Mouse (Mus musculus) small intestine, adult 2 months (tissue): Measurements from ENCODE around the gene Spindoc. TPM values are rescaled to one million over a fixed set of nuclear protein-coding genes. Genes with fewer than 3 reads are reported as not detected.
"Not testable (repeated sequence)": the region's sequence is repeated elsewhere in the genome, so short reads cannot be mapped to it uniquely, and the experiment has no call there.

ENCODE experiments used
- H3K27ac ChIP-seq: fragments of 200-500 bp; 2 replicates; pipeline ENCODE4 v1.5.1; 2012; ENCODE audit warnings: low read depth, low read length, control low read depth, inconsistent platforms; ENCODE audit not compliant: insufficient read depth
- H3K27me3 ChIP-seq: fragments of 200-500 bp; 2 replicates; pipeline ENCODE4 v1.6.1; 2012; ENCODE audit warnings: mild to moderate bottlenecking, moderate library complexity, low read length, inconsistent platforms; ENCODE audit not compliant: control insufficient read depth, insufficient read depth
- H3K36me3 ChIP-seq: fragments of 200-500 bp; 2 replicates; pipeline ENCODE4 v1.6.1; 2012; ENCODE audit warnings: mild to moderate bottlenecking, low read length, control low read depth, inconsistent platforms; ENCODE audit not compliant: control insufficient read depth, insufficient read depth
- H3K4me1 ChIP-seq: fragments of 200-500 bp; 2 replicates; pipeline ENCODE4 v1.6.1; 2012; ENCODE audit warnings: low read length, inconsistent platforms, mixed read lengths; ENCODE audit not compliant: control insufficient read depth, insufficient read depth, insufficient read length
- H3K4me3 ChIP-seq: fragments of 200-500 bp; 2 replicates; pipeline ENCODE4 v1.5.1; 2012; ENCODE audit warnings: low read depth, mild to moderate bottlenecking, control low read depth, inconsistent platforms, low read length, moderate library complexity
- CTCF ChIP-seq: fragments of 200-500 bp; IDR thresholded peaks from 2 replicates; pipeline ENCODE4 v1.5.1; 2012; ENCODE audit warnings: low read depth, mild to moderate bottlenecking, control low read depth, inconsistent platforms, low read length, moderate library complexity, mixed read lengths; ENCODE audit not compliant: insufficient replicate concordance, insufficient read length; ENCODE audit errors: extremely low read depth
- POLR2A ChIP-seq: fragments of 200-500 bp; IDR thresholded peaks from 2 replicates; pipeline ENCODE4 v1.6.1; 2012; ENCODE audit warnings: low read depth, mild to moderate bottlenecking, control low read depth, inconsistent platforms, low read length, moderate library complexity
- WGBS: fragments of 180-500 bp; shearing (Covaris S2); methylation state at CpG from one replicate; pipeline ENCODE4 v1.1.7; 2018; 5-methylcytosine and 5-hydroxymethylcytosine counted together
- polyA plus RNA-seq: library from polyadenylated mRNA; depleted of rRNA; stranded (reverse); fragments of >200 nt; gene quantifications from 2 replicates; pipeline ENCODE4 v1.2.3, GENCODE M21; 2012

Gene Spindoc
- polyA plus RNA-seq, 1 experiment, result 15.1 TPM

GRCm38 (mm10) chr19:7416834-7417735 is 34.3 kb upstream of the Spindoc start, which contains the start of gene 2700081O15Rik:
Gene 2700081O15Rik, plus strand, starts transcription at chr19:7417625.
- Histone ChIP-seq H3K36me3 (peaks cover 3% of the 10 kb centered on the region; the same call in 1 of the 2 replicates), H3K27me3 (peaks cover 12% of the 10 kb centered on the region), H3K4me1 (peaks cover 2% of the 10 kb centered on the region), H3K27ac (peak within 1 kb of the TSS; percentile 16; the same call in 1 of the 2 replicates), H3K4me3 (peak within 1 kb of the TSS; percentile 84)
- WGBS, result 2% methylated on average over 107 of the region's 107 CpGs
- TF ChIP-seq POLR2A (no peak), CTCF (no peak)

DNA sequence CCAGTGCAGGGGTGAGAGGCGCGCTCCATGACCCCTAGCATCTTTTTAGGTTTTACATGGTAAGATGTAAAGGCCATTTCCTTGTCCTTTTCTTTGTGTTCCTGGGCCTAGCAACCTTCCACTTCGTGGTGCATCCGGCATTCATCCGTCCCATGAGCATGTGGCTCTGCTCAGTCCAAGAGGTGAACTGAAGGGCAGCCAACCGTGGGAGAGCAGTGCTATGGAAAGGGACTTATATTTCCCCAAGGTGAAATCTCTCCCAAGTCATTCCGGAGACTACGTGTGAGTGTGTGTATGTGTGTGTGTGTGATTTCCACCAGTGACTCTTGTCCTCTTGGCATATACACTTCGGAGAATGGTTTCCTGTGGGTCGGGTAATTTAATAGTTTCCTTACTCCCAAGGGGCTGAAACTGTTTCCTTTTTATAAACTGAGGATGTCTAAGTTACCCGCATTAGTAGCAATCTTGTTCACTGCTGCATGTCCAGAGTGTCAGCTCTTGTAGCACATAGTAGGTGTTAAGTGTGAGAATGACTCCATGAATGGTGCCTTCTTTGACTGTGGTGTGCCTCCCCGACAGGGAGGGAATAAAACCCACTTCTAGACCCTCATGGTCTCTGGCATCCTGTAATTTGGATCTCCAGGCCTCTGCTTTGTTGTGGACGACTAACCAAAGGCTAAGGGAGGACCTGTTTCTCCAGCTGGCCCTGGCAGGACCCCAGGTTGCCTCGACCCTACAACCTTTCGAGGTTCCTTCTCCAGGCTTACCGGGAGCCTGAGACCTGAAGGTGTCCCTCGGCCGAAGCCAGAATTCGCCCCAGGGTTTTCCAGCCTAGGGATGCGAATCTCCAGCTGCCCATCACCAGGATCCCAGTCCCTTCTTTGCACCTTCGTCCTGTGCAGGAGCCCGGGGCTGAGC is 33.4 kb upstream of the Spindoc start:
- peaks cover 12% of the 10 kb centered on the region for H3K27me3 ChIP-seq
- no peak for TF ChIP-seq POLR2A
- TF ChIP-seq CTCF, result no peak
- no peak overlapping the region for H3K27ac ChIP-seq
- H3K4me1 ChIP-seq, result peaks cover 2% of the 10 kb centered on the region
- WGBS, result 55% methylated on average over 22 of the region's 22 CpGs
- H3K36me3 ChIP-seq, result no peaks in the 10 kb centered on the region
- peak overlapping the region; percentile 84 for H3K4me3 ChIP-seq

- Histone ChIP-seq H3K27me3 (peaks cover 10% of the 10 kb centered on the region), H3K36me3 (no peaks in the 10 kb centered on the region), H3K27ac (no peak overlapping the region), H3K4me1 (no peaks in the 10 kb centered on the region; the same call in 1 of the 2 replicates), H3K4me3 (no peak overlapping the region)
- 51% methylated on average over 2 of the region's 2 CpGs for WGBS
- TF ChIP-seq CTCF (no peak), POLR2A (no peak)
Measured at GRCm38 (mm10) chr19:7412361-7412760, 29.6 kb upstream of the Spindoc start.

DNA sequence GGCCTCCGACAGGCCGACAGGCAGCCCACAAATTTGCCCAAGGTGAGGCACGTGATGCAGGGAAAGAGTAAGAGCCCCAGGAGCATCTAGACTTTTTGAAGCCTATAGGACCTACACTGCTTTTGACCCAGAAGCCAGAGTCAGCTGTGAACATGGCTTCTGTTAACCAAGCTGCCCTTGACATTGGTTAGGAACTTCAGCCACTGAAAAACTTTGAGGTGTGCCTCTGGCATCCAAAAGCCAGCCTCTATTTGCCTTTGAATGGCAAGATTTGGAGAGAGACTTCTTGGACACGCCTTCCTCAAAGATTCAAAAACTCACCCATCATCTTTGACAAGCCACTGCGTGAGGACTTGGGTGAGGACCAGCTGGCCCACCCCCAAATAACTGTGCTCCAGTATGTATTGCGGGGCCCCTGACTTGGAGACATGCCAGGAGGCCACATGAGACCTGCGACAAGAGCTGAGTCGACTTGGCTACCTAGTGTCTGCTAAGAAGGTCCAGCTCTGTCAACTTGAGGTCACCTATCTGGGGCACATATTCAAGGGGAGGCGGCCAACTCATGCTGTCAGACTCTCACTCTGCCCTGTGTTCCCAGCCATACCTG is 21.9 kb upstream of the Spindoc start:
- TF ChIP-seq POLR2A (no peak), CTCF (no peak)
- 48% methylated on average over 9 of the region's 9 CpGs for WGBS
- Histone ChIP-seq H3K4me1 (no peaks in the 10 kb centered on the region), H3K4me3 (no peak overlapping the region), H3K27ac (no peak overlapping the region), H3K36me3 (no peaks in the 10 kb centered on the region), H3K27me3 (no peaks in the 10 kb centered on the region)

DNA sequence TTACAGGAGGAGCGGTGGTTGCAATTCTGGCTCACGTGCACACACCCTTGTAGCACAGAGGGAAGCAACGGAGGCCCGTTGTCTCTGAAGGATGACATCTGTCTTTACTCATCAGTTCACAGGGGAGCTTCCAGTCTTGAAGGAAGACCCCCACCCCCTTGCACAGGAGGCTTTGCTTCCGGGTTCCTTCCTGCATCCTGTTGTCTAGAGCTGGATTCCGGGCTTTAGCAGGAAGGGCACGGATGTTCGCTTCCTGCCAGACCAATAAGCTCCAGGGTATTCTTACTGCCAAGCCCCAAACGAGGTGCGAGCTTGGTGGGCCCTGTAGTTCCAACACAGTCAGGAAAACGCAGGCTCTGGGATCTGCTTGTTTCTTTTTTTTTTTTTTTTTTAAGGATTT is 17.8 kb upstream of the Spindoc start:
- 86% methylated on average over 11 of the region's 11 CpGs for WGBS
- no peaks in the 10 kb centered on the region for H3K4me1 ChIP-seq
- no peak for TF ChIP-seq CTCF
- no peak for TF ChIP-seq POLR2A
- H3K27ac ChIP-seq, result no peak overlapping the region
- H3K27me3 ChIP-seq, result no peaks in the 10 kb centered on the region
- H3K36me3 ChIP-seq, result no peaks in the 10 kb centered on the region
- no peak overlapping the region for H3K4me3 ChIP-seq

DNA sequence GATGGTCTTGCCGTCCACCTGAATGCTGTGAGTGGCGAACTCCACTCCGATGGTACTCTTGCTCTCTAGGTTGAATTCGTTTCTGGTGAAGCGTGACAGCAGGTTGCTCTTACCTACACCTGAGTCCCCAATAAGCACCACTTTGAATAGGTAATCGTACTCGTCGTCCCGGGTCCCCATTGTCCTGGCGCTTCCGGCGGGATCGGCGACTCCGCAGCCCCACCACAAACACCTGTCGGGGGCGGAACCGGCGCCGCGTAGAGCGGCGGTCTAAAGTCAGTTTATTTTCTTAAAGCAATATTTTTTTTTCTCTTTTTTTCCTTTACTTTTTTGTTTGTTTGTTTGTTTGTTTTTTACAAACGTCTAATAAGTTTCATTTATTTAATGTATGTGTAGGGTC is 16.1 kb upstream of the Spindoc start:
- not testable (repeated sequence) for H3K4me1 ChIP-seq, H3K27ac ChIP-seq, H3K27me3 ChIP-seq, H3K36me3 ChIP-seq, H3K4me3 ChIP-seq
- WGBS, result 27% methylated on average over 24 of the region's 24 CpGs
